Mouse (Mus musculus) adipocyte (in vitro differentiated cells): ENCODE results near the gene Mobp.
"Not testable (repeated sequence)": the region's sequence is repeated elsewhere in the genome, so short reads cannot be mapped to it uniquely, and the experiment has no call there.

Source experiments
- DNase-seq: peaks from one replicate; pipeline ENCODE4 v3.0.0-alpha.2; 2016; ENCODE audit warnings: low spot score

The Mobp gene

GRCm38 (mm10) chr9:120149222-120149828 is at the start of gene Mobp:
Gene Mobp, plus strand, starts transcription at chr9:120149707.
- DNase-seq, result no peak

- no peak for DNase-seq
Measured at GRCm38 (mm10) chr9:120101165-120101564, 48.3 kb upstream of the Mobp start.

GRCm38 (mm10) chr9:120108953-120109352 is 40.6 kb upstream of the Mobp start:
- not testable (repeated sequence) for DNase-seq

- peak; percentile 95 for DNase-seq
Measured at GRCm38 (mm10) chr9:120110211-120111018, 39.1 kb upstream of the Mobp start, which contains the start of gene Slc25a38. Gene Slc25a38, plus strand, starts transcription at chr9:120110374.

- DNase-seq, result no peak
Measured at GRCm38 (mm10) chr9:120111156-120111945, 38.2 kb upstream of the Mobp start.

GRCm38 (mm10) chr9:120112472-120112871 is 37.0 kb upstream of the Mobp start:
- DNase-seq, result no peak

GRCm38 (mm10) chr9:120113456-120113855 is 36.1 kb upstream of the Mobp start:
- no peak for DNase-seq

GRCm38 (mm10) chr9:120114051-120114788 is 35.3 kb upstream of the Mobp start:
- DNase-seq, result no peak

- DNase-seq, result no peak
Measured at GRCm38 (mm10) chr9:120114789-120115151, 34.7 kb upstream of the Mobp start.

- no peak for DNase-seq
Measured at GRCm38 (mm10) chr9:120115580-120115979, 33.9 kb upstream of the Mobp start.

GRCm38 (mm10) chr9:120116184-120116624 is 33.3 kb upstream of the Mobp start:
- no peak for DNase-seq

GRCm38 (mm10) chr9:120118212-120118611 is 31.3 kb upstream of the Mobp start:
- no peak for DNase-seq

GRCm38 (mm10) chr9:120120503-120120902 is 29.0 kb upstream of the Mobp start:
- DNase-seq, result no peak

GRCm38 (mm10) chr9:120126868-120127267 is 22.6 kb upstream of the Mobp start:
- no peak for DNase-seq

- DNase-seq, result peak; percentile 98
Measured at GRCm38 (mm10) chr9:120127538-120128251, 21.8 kb upstream of the Mobp start, which contains the start of gene Rpsa. Gene Rpsa, plus strand, starts transcription at chr9:120127689.

- peak; percentile 25 for DNase-seq
Measured at GRCm38 (mm10) chr9:120129276-120129675, 20.2 kb upstream of the Mobp start.

GRCm38 (mm10) chr9:120131784-120132288 is 17.7 kb upstream of the Mobp start:
- DNase-seq, result no peak

GRCm38 (mm10) chr9:120132980-120133754 is 16.3 kb upstream of the Mobp start:
- no peak for DNase-seq

- no peak for DNase-seq
Measured at GRCm38 (mm10) chr9:120133755-120134475, 15.6 kb upstream of the Mobp start.
